Mouse (Mus musculus): ENCODE results near the gene Ankrd50.

The Ankrd50 gene

DNA sequence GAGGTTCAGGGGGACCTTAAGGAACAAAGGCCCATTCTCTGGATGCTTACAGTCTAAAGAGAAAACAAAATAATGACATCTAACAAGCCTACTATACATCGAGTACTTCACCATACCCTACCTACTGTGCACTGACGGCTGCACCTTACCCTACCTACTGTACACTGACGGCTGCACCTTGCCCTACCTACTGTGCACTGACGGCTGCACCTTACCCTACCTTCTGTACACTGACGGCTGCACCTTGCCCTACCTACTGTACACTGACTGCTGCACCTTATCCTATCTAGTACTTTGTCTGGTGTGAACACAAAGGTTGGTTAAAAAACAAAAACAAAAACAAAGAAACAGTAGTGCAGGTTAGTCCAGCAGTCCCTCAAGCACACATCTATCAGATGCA lies 18.5 kb downstream of the Ankrd50 start:
- DNase-seq (ENCODE audit: low read depth, low spot score): no peak

GRCm38 (mm10) chr3:38463149-38463548 lies 21.5 kb downstream of the Ankrd50 start:
- no peak for DNase-seq (ENCODE audit: low read depth, low spot score)

DNA sequence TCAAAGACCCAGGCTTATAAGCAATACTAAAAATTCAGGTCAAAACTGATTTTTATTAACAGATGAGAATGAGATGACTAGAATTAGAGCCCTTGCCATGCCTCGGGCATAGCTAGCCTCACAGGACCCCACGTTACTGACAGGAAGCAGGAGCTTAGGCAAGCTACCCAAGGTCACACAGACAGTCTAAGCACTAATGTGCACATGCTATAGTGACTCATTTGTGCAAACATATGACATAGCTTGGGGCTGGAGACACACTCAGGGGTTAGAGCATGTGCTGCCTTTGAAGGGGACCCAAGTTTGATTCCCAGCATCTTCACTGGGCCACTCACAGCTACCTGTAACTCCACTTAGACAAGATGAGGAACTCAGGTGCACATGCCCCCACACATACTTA lies 22.9 kb downstream of the Ankrd50 start:
- no peak for DNase-seq (ENCODE audit: low read depth, low spot score)

DNA sequence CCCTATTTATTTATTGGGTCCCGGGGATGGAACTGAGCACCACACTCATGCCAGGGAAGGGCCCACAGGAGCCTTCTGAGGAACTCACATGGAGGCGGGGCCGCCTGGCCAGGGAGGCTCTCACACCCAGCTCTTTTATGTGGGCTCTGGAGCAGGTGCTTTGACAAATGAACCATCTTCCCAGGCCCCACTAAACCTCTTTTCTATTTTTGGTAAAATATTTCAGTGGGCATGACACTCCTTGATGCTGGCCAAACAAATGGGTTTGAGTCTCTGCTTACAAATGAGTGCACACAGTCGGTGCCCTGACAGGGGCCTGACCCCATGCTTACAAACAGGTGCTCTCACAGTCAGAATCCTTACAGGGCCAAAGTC lies 24.4 kb downstream of the Ankrd50 start:
- no peak for DNase-seq (ENCODE audit: low read depth, low spot score)

- DNase-seq (ENCODE audit: low read depth, low spot score): no peak
Observed at GRCm38 (mm10) chr3:38459507-38460249, 25.0 kb downstream of the Ankrd50 start.

- DNase-seq (ENCODE audit: low read depth, low spot score): no peak
Observed at GRCm38 (mm10) chr3:38457041-38457440, 27.6 kb downstream of the Ankrd50 start.

DNA sequence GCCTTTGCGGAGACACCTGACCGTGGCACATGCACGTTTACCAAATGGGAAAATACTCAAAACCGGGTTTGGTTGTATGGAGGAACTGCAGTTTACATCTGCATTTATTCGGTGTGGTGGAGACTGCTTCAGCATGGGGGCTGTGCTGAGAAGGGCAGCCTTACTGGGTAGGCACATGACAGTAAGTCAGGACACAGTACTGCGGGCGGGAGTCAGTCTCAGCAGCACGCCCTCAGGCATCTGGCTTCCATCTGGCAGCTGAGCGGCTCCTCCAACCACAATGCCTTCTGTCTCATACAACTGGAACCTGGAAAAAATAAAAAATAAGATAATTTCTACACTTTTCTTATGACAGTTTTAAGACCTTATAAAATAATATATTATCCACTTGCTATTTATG lies 32.4 kb downstream of the Ankrd50 start:
- DNase-seq (ENCODE audit: low read depth, low spot score): no peak

GRCm38 (mm10) chr3:38446586-38446985 lies 38.1 kb downstream of the Ankrd50 start:
- no peak for DNase-seq (ENCODE audit: low read depth, low spot score)

DNA sequence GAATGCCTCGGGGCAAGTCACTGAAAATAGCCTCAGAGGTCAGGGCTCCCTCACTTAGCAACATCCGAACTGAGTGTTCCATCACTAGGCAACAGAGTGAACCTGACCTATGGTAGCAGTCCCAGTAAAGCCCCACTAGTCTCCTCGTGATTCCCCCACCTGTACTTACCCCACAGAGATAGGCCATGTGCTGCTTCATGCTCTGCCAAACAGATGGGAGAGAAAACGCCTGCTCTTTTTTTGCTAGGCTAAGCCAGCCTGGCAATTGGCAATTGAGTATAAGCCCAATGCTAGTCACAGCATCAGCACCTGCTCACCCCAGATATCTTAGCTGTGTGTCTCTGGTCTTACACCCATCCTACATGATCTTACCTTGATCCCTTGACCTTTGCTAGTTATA lies 40.8 kb downstream of the Ankrd50 start:
- no peak for DNase-seq (ENCODE audit: low read depth, low spot score)

DNA sequence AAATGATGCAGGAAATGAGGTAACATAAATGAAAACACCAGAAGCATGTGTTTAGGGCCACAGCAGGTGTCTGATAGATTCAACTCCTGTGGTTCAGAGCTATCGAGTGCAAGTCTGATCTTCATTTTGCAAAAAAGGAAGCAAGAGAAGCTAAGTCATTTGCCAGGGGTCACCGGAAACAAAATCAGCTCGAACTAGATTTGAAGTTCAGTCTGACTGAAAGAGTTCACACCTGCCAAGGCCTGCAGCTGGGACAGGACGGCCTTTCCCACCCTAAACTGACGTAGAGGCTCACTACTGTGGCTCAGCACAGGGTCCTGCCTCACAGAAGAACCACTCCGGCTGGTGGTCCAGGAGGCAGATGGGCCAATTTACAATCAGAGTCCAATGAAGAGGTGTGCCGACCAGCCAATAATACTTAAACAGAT lies 44.1 kb downstream of the Ankrd50 start:
- no peak for DNase-seq (ENCODE audit: low read depth, low spot score)

GRCm38 (mm10) chr3:38436596-38436995 lies 48.0 kb downstream of the Ankrd50 start:
- no peak for DNase-seq (ENCODE audit: low read depth, low spot score)

DNA sequence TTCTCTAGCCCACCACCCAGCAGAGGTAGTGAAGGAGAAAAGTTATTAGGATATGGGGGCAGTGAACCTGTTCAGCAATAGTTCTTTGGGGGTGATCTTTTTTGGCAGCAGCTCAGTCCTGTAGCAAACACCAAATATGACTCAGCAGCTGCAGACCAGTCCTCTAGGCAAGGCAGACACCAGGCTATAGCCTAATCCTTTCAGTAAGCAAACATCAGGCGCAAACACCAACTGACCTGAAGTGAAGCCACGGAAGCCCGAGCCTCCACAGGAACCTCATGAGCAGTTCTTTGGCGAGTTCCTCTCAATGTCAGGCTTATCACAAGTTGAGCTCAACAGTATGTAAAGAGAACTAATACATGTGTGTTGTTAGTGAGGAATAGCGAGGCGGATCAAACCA lies 48.8 kb downstream of the Ankrd50 start:
- no peak for DNase-seq (ENCODE audit: low read depth, low spot score)

DNA sequence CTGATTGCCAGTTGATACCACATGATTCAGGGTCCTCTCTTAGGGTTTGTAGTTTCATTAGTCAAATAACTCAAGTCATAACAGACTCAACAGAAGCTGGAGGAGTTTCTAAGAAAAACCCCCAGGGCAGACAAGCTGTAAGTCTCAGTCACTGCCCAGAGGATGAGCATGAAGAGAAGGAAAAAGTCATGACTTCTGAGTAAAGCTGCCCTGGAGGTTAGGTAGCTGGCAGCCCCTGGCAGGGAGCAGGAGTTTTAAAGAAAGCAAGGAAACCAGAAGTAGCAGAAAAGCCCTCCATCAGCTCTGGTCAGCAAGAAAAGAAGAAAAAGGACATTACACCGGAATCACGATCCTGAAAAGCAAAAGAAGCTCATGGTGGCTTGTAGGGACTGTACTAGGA lies 50.2 kb downstream of the Ankrd50 start:
- DNase-seq (ENCODE audit: low read depth, low spot score): no peak

- DNase-seq (ENCODE audit: low read depth, low spot score): no peak
Observed at GRCm38 (mm10) chr3:38433495-38434464, 50.9 kb downstream of the Ankrd50 start.

DNA sequence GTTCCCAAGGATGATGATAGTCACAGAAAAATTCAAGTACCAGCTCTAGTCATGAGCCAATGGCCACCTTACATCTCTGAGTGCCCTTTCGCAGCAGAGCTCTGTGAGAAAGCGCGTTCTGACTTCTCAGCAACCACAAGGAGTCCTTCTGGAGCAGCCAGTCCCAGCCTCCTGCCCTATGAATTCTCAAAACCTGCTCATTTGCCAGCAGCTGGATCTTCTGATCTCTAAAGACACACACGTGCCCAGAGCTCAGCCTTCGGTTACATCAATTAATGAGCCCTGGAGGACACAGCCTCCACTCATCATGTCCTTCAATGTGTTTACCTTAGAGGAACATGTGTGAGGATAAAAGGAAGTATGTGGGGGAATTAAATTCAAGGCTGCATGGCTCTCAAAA lies 53.2 kb downstream of the Ankrd50 start:
- DNase-seq (ENCODE audit: low read depth, low spot score): no peak

DNA sequence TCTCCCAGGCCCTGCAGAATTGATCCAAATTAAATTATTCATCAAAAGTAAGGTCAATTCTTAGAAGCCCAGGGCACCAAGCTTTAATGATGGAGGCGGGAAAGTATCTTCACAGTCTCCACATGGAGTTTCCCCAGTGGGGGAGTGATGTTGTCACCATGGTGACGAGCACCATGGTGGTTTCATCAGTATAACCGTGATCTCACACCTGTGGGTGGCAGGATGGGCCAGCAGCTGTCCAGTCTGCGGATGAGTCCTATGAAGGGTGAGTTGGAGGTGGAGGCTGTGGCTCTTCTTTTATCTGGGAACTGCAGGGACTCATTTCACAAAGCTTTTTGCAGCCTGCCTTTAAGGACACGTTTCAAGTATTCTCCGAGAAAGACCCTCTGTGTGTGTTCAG lies 53.6 kb downstream of the Ankrd50 start:
- no peak for DNase-seq (ENCODE audit: low read depth, low spot score)

GRCm38 (mm10) chr3:38427200-38427599 lies 57.4 kb downstream of the Ankrd50 start:
- DNase-seq (ENCODE audit: low read depth, low spot score): no peak

DNA sequence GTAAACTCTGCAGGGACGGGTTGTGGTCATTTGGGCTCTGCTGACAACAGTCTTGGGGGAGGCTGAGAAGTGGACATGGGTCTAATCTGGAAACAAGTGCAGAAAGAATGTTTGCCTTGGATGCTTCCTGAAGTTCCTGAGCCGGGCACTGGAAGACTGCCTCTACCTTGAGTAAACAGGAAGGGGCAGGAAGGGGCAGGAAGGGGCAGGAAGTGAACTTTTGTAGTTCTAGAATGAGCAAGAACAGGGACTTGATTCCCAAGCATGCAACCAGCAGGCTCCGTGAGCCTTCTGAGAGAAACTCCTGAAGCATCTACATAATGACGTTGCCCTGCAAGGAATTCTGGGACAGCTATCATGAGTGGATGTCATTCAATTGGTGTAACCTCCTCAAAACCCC lies 60.7 kb downstream of the Ankrd50 start:
- DNase-seq (ENCODE audit: low read depth, low spot score): no peak

GRCm38 (mm10) chr3:38419896-38420295 lies 64.7 kb downstream of the Ankrd50 start:
- no peak for DNase-seq (ENCODE audit: low read depth, low spot score)

DNA sequence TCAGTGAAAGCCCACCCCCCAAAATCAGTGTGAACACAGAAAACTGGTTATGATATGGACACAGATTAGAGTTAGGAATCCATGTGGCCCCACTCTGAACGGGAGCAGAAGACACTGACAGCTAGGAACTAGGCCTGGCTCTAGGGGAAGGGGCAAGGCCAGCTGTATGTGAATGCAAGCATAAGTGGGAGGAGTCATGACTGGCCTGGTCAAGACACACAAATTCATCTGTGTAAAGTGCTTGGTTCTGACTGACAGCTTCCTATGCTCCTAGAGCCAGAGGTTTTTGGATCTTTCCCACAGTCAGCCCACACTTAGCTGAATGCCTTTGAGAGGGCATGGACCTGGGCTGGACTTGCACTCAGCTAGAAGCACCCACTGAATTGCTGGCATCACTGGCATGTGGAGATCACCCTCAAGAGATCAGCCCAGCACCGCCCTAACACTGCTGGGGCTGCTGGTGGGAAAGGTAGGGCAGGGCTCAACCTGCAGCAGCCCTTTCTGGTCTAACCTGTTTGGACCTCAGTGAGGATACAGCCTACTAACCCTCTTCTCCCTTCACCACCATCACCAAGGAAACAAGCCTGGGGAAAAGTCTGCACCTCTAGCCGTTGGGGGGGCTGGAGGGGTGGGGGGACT lies 69.2 kb downstream of the Ankrd50 start:
- DNase-seq (ENCODE audit: low read depth, low spot score): no peak
